Mouse (Mus musculus) MEL (cell line): ENCODE results near the gene Bnip3. TPM values are rescaled to one million over a fixed set of nuclear protein-coding genes. Genes with fewer than 3 reads are reported as not detected.
A peak's percentile ranks its signal among the peaks of the same experiment; 100 is the strongest.

Experiments used
- DNase-seq: peaks from one replicate; pipeline ENCODE4 v3.0.0; 2011; ENCODE audit warnings: low read depth, low spot score
- H3K27ac ChIP-seq: 2 replicates; pipeline ENCODE4 v1.5.1; 2012; ENCODE audit warnings: low read depth, mild to moderate bottlenecking, control low read depth, low read length, moderate library complexity; ENCODE audit not compliant: control insufficient read depth
- H3K27me3 ChIP-seq, 2 experiments: fragments of 150-350 bp in 1 of 2; sonication (generic) in 1 of 2; 2 replicates each; pipeline ENCODE4 v1.6.1; 2012; ENCODE audit warnings: low read length in 2 of 2, mild to moderate bottlenecking in 2 of 2, improper control_type of control experiment in 1 of 2, moderate library complexity in 1 of 2; ENCODE audit not compliant: insufficient read depth in 2 of 2, control insufficient read depth in 1 of 2
- H3K36me3 ChIP-seq, 2 experiments: 2 replicates each; pipeline ENCODE4 v1.6.1; 2012 to 2014; ENCODE audit warnings: low read length in 2 of 2, improper control_type of control experiment in 1 of 2, inconsistent platforms in 1 of 2, mild to moderate bottlenecking in 1 of 2; ENCODE audit not compliant: insufficient read depth in 2 of 2, control insufficient read depth in 1 of 2
- H3K4me1 ChIP-seq, 2 experiments: fragments of 150-350 bp in 1 of 2; sonication (generic) in 1 of 2; 2 replicates each; pipeline ENCODE4 v1.6.1; 2012; ENCODE audit warnings: low read length in 2 of 2, improper control_type of control experiment in 1 of 2, mild to moderate bottlenecking in 1 of 2; ENCODE audit not compliant: insufficient read depth in 2 of 2, control insufficient read depth in 1 of 2
- H3K4me3 ChIP-seq, 2 experiments: fragments of 150-350 bp in 1 of 2; sonication (generic) in 1 of 2; 2 replicates each; pipeline ENCODE4 v1.5.1; 2012; ENCODE audit warnings: low read depth in 2 of 2, low read length in 2 of 2, mild to moderate bottlenecking in 2 of 2, moderate library complexity in 2 of 2, control low read depth in 1 of 2, improper control_type of control experiment in 1 of 2; ENCODE audit not compliant: control insufficient read depth in 1 of 2, insufficient read depth in 1 of 2
- H3K79me2 ChIP-seq: 2 replicates; pipeline ENCODE4 v1.6.1; 2012; ENCODE audit warnings: mild to moderate bottlenecking, low read length, moderate library complexity; ENCODE audit not compliant: control insufficient read depth, poor library complexity, insufficient read depth
- H3K9ac ChIP-seq: 2 replicates; pipeline ENCODE4 v1.6.1; 2012; ENCODE audit warnings: low read depth, mild to moderate bottlenecking, control low read depth, low read length, moderate library complexity; ENCODE audit not compliant: control insufficient read depth, poor library complexity, severe bottlenecking
- H3K9me3 ChIP-seq: fragments of 150-350 bp; sonication (generic); replicated peaks from 2 replicates; pipeline ENCODE4 v1.6.1; 2012; ENCODE audit warnings: mild to moderate bottlenecking, low read length, improper control_type of control experiment, moderate library complexity; ENCODE audit not compliant: insufficient read depth
- CHD1 ChIP-seq: IDR thresholded peaks from 2 replicates; pipeline ENCODE4 v1.6.1; 2012; ENCODE audit warnings: low read depth, mild to moderate bottlenecking, inconsistent platforms, low read length, improper control_type of control experiment
- CHD2 ChIP-seq: IDR thresholded peaks from 2 replicates; pipeline ENCODE4 v1.6.1; 2011; ENCODE audit warnings: low read length, improper control_type of control experiment
- E2F4 ChIP-seq: IDR thresholded peaks from 2 replicates; pipeline ENCODE4 v1.6.1; 2011; ENCODE audit warnings: low read depth, low read length, improper control_type of control experiment, borderline replicate concordance
- ELF1 ChIP-seq: IDR thresholded peaks from 2 replicates; pipeline ENCODE4 v1.6.1; 2014; ENCODE audit warnings: low read depth, mild to moderate bottlenecking, inconsistent platforms, low read length, improper control_type of control experiment, moderate library complexity
- EP300 ChIP-seq, 2 experiments: IDR thresholded peaks; 2 replicates each; pipeline ENCODE4 v1.6.1; 2011; ENCODE audit warnings: improper control_type of control experiment in 2 of 2, low read length in 2 of 2, low read depth in 1 of 2, mild to moderate bottlenecking in 1 of 2
- ETS1 ChIP-seq: IDR thresholded peaks from 2 replicates; pipeline ENCODE4 v1.6.1; 2012; ENCODE audit warnings: low read depth, mild to moderate bottlenecking, inconsistent platforms, low read length, improper control_type of control experiment, moderate library complexity
- GATA1 ChIP-seq: IDR thresholded peaks from 2 replicates; pipeline ENCODE4 v1.6.1; 2011; ENCODE audit warnings: low read depth, low read length, improper control_type of control experiment
- HCFC1 ChIP-seq: IDR thresholded peaks from 2 replicates; pipeline ENCODE4 v1.6.1; 2012; ENCODE audit warnings: low read depth, mild to moderate bottlenecking, inconsistent platforms, low read length, improper control_type of control experiment, moderate library complexity
- MAZ ChIP-seq: IDR thresholded peaks from 2 replicates; pipeline ENCODE4 v1.6.1; 2012; ENCODE audit warnings: low read depth, mild to moderate bottlenecking, inconsistent platforms, low read length, improper control_type of control experiment
- MEF2A ChIP-seq: IDR thresholded peaks from 2 replicates; pipeline ENCODE4 v1.6.1; 2014; ENCODE audit warnings: low read depth, mild to moderate bottlenecking, inconsistent platforms, low read length, improper control_type of control experiment; ENCODE audit not compliant: poor library complexity, insufficient replicate concordance, severe bottlenecking; ENCODE audit errors: extremely low read depth
- POLR2A ChIP-seq, 2 experiments: IDR thresholded peaks; 2 replicates each; pipeline ENCODE4 v1.6.1; 2011 to 2012; ENCODE audit warnings: low read length in 2 of 2, mild to moderate bottlenecking in 2 of 2, control low read depth in 1 of 2, improper control_type of control experiment in 1 of 2, low read depth in 1 of 2, moderate library complexity in 1 of 2; ENCODE audit not compliant: control insufficient read depth in 1 of 2, insufficient read depth in 1 of 2, poor library complexity in 1 of 2
- RAD21 ChIP-seq: IDR thresholded peaks from 2 replicates; pipeline ENCODE4 v1.6.1; 2011; ENCODE audit warnings: mild to moderate bottlenecking, low read depth, low read length, improper control_type of control experiment
- SMC3 ChIP-seq: IDR thresholded peaks from 2 replicates; pipeline ENCODE4 v1.6.1; 2011; ENCODE audit warnings: low read depth, low read length, improper control_type of control experiment
- TAL1 ChIP-seq: IDR thresholded peaks from 2 replicates; pipeline ENCODE4 v1.6.1; 2012; ENCODE audit warnings: mild to moderate bottlenecking, inconsistent platforms, low read length, moderate library complexity, mixed read lengths
- TCF12 ChIP-seq: IDR thresholded peaks from 2 replicates; pipeline ENCODE4 v1.6.1; 2014; ENCODE audit warnings: low read depth, mild to moderate bottlenecking, inconsistent platforms, low read length, improper control_type of control experiment, moderate library complexity
- USF2 ChIP-seq, 2 experiments: IDR thresholded peaks; 2 replicates each; pipeline ENCODE4 v1.6.1; 2011 to 2012; ENCODE audit warnings: improper control_type of control experiment in 2 of 2, low read length in 2 of 2, borderline replicate concordance in 1 of 2, inconsistent platforms in 1 of 2, low read depth in 1 of 2, mild to moderate bottlenecking in 1 of 2; ENCODE audit not compliant: insufficient read depth in 1 of 2
- ZC3H11A ChIP-seq: IDR thresholded peaks from 2 replicates; pipeline ENCODE4 v1.6.1; 2012; ENCODE audit warnings: low read depth, mild to moderate bottlenecking, inconsistent platforms, low read length, improper control_type of control experiment
- ZKSCAN1 ChIP-seq: IDR thresholded peaks from 2 replicates; pipeline ENCODE4 v1.6.1; 2012; ENCODE audit warnings: low read depth, mild to moderate bottlenecking, inconsistent platforms, low read length, improper control_type of control experiment, moderate library complexity
- ZNF384 ChIP-seq: IDR thresholded peaks from 2 replicates; pipeline ENCODE4 v1.6.1; 2012; ENCODE audit warnings: low read depth, mild to moderate bottlenecking, inconsistent platforms, low read length, improper control_type of control experiment
- polyA plus RNA-seq, 2 experiments: library from polyadenylated mRNA; stranded (reverse) in 1 of 2; unstranded in 1 of 2; fragments of >175 nt in 1 of 2; fragments of >200 nt in 1 of 2; gene quantifications; 2 replicates each; pipeline versions ENCODE4 v1.2.1 to v1.2.4; 2012; ENCODE audit warnings: low replicate concordance in 2 of 2, low read depth in 1 of 2; ENCODE audit not compliant: insufficient read length in 2 of 2, insufficient read depth in 1 of 2, missing spikeins in 1 of 2
- total RNA-seq: library from RNA; depleted of rRNA; stranded (reverse); fragments of 300-350 nt; gene quantifications from 2 replicates; pipeline ENCODE4 v1.2.3, GENCODE M21; 2012; rRNA removed

The Bnip3 gene
- total and polyA plus RNA-seq, 3 experiments: 37.0 to 135 TPM; not detected in 1

DNA sequence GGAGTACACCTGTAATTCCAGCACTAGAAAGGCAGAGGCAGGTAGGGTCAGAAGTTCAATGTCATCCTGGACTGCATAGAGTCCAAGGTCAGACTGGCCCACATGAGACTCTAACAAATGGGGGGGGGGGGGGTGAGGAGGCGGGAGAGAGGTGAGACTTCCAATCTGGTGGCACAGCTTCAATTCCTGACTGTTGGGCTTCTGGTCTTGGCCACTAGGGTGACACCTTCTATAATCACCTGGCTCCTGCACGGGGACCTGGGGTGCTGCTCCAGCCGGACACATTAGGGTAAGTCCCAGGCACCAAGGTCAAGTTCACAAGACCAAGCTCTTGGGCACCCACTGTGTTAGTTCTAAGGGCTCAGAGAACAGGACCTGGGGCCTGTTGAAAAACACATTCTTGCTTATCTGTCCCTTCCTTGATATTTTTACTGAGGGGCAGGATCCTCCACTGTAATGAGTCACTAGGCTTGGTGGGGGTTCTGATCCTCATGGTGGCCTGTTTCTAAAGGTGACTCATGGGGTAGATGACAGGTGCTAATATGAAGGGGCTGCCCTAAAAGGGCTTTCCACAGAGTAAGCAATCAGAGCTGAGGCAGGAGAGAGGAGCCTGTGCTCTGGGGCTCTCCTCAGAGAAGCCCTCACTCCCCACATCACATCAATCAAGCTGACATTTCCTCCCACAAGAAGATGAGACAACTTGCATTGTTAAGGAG lies 67.7 kb downstream of the Bnip3 start:
- Histone ChIP-seq H3K27me3 (no peaks in the 10 kb centered on the region), H3K4me1 (peaks cover 0 to 15% of the 10 kb centered on the region in 2 experiments; a peak in 2 of 4 replicates), H3K27ac (no peak overlapping the region), H3K9me3 (no peaks in the 10 kb centered on the region), H3K9ac (no peak overlapping the region), H3K79me2 (peaks cover 4% of the 10 kb centered on the region), H3K4me3 (no peak overlapping the region), H3K36me3 (peaks cover 0 to 12% of the 10 kb centered on the region in 2 experiments; a peak in 2 of 4 replicates)
- TF ChIP-seq ZKSCAN1 (no peak), HCFC1 (no peak), GATA1 (no peak), TAL1 (no peak), SMC3 (no peak), TCF12 (no peak), E2F4 (no peak), CHD1 (no peak), USF2 (IDR thresholded peaks at IDR 0.05; ENCODE audit: borderline replicate concordance in 1 of 2, insufficient read depth in 1 of 2, low read depth in 1 of 2, low read length in 2 of 2) (no peak), EP300 (IDR thresholded peaks at IDR 0.05; ENCODE audit: low read depth in 1 of 2, low read length in 2 of 2) (no peak), MEF2A (no peak), POLR2A (IDR thresholded peaks at IDR 0.05; ENCODE audit: control insufficient read depth in 1 of 2, insufficient read depth in 1 of 2, low read depth in 1 of 2, low read length in 2 of 2, poor library complexity in 1 of 2) (no peak), CHD2 (no peak), RAD21 (no peak), ELF1 (no peak), ZC3H11A (no peak), ZNF384 (no peak), MAZ (no peak), ETS1 (no peak)
- DNase-seq: peak; percentile 22

Other genes starting within 250 kb of the Bnip3 start
- 29.8 and 30.9 TPM in 2 replicates for gene Ppp2r2d, start 63.4 kb downstream of the Bnip3 start, total RNA-seq
- 10 to 100 TPM in 1 of 2 experiments, not detected in 1; 46.6 TPM for gene Ppp2r2d, start 63.4 kb downstream of the Bnip3 start, polyA plus RNA-seq
- gene Mapk1ip1, start 63.2 kb downstream of the Bnip3 start, total RNA-seq: 2.1 and 2.8 TPM in 2 replicates
- 10 to 100 TPM in 1 of 2 experiments, not detected in 1; 12.4 TPM for gene Mapk1ip1, start 63.2 kb downstream of the Bnip3 start, polyA plus RNA-seq
- not detected in 2 replicates for gene Jakmip3, start 31.2 kb upstream of the Bnip3 start, total RNA-seq
- gene Jakmip3, start 31.2 kb upstream of the Bnip3 start, polyA plus RNA-seq: not detected
- not detected in 2 replicates for gene Dpysl4, start 176.5 kb upstream of the Bnip3 start, total RNA-seq
- gene Dpysl4, start 176.5 kb upstream of the Bnip3 start, polyA plus RNA-seq: not detected